Mouse (Mus musculus): ENCODE data around the gene Tcta.
A peak's percentile ranks its signal among the peaks of the same experiment; 100 is the strongest.
"Not testable (repeated sequence)": the region's sequence is repeated elsewhere in the genome, so short reads cannot be mapped to it uniquely, and the experiment has no call there.

Gene Tcta

GRCm38 (mm10) chr9:108271941-108272340 lies 34.0 kb downstream of the Tcta start:
- no peak for DNase-seq (ENCODE audit: low read depth)

DNA sequence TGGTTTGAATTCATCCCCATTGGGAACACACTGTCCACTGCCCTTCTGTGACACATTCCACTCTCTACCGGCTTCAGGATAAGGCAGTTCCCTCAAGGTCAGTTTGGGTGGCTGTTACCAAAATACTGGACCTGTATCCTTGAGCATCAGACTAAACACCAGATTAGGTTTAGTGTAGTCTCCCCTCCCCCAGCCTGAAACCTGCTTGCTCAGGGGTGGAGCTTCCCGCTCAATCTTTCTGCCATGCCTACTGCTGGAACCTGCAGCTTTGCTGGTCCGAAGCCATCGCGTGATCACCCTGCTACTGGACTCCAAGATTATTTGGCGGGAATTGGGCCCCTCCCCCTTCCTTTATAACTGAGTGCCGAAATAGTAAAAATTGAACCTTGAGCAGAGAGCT lies 37.3 kb downstream of the Tcta start:
- not testable (repeated sequence) for DNase-seq (ENCODE audit: low read depth)

GRCm38 (mm10) chr9:108267691-108268090 lies 38.3 kb downstream of the Tcta start:
- DNase-seq (ENCODE audit: low read depth), result no peak

GRCm38 (mm10) chr9:108266261-108266935 lies 39.6 kb downstream of the Tcta start:
- peak; percentile 46 for DNase-seq (ENCODE audit: low read depth)

DNA sequence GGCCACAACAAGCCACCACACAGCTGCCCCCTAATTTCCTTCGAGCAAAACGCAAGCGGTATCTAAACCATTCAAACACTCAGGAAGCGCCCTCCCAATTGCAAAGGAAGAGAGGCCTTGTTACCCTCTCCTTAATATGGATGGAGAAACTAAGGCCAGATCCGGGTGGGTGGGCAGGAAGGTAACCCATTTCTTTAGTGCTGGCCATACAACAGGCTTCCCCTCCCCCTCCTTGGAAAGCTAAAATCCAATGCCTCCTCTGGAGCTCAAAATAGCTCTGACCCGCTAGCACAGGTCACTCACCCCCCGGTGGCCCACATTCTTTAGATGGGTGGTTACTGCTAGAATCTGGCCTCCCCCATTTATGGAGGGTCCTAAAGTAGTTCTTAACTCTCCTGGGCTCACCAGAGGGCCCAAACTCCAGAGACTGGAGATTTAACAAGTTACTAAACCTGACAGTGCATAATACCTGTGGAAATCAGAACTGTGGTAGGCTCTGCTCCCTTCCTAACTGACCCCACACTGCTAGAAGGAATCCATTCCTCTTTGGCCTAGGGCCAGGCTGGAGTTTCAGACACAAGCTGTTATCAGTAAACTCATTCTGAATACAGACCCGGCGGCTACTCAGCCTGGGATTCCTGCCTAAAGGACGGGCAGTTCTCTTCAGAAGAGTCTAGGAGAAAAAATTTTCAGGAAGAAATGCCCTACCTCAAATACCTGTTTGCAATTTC lies 41.6 kb downstream of the Tcta start:
- DNase-seq (ENCODE audit: low read depth), result no peak

- DNase-seq (ENCODE audit: low read depth), result peak; percentile 96
Observed at GRCm38 (mm10) chr9:108263690-108264190, 42.2 kb downstream of the Tcta start, which contains the start of gene Dag1. Dag1 (minus strand) TSS chr9:108263958.

DNA sequence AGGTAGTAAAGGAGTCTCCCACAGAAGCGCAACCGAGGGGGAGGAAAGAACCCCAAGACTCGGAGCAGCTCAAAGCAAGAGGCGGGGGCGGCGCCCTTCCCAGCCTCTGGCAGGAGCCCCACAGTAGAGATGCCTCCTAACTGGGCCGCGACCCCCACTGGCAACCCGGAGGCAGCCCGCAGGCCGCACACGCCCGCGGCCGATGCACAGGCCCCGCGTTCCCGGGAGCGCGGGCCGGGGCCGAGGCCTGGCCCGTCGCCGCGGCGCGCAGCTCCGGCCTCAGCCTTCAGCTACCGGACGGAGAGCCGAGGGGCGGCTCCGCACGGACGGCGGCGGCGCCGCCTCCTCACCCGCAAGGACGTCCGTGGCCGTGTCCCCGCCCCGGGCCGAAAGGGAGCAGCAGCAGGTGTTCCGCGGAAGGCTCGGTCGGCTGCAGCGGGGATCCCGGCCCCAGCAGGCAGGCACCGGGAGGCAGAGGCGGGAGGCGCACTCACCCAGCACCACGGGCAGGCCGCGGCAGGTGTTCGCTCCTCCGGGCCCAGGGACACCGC lies 42.8 kb downstream of the Tcta start:
- no peak for DNase-seq (ENCODE audit: low read depth)

- no peak for DNase-seq (ENCODE audit: low read depth)
Observed at GRCm38 (mm10) chr9:108262494-108263049, 43.4 kb downstream of the Tcta start.

- no peak for DNase-seq (ENCODE audit: low read depth)
Observed at GRCm38 (mm10) chr9:108261865-108262264, 44.1 kb downstream of the Tcta start.

- DNase-seq (ENCODE audit: low read depth), result no peak
Observed at GRCm38 (mm10) chr9:108260526-108260925, 45.4 kb downstream of the Tcta start.
